ENCODE assay signal across 8 mouse cellular contexts in the genomic region with DNA sequence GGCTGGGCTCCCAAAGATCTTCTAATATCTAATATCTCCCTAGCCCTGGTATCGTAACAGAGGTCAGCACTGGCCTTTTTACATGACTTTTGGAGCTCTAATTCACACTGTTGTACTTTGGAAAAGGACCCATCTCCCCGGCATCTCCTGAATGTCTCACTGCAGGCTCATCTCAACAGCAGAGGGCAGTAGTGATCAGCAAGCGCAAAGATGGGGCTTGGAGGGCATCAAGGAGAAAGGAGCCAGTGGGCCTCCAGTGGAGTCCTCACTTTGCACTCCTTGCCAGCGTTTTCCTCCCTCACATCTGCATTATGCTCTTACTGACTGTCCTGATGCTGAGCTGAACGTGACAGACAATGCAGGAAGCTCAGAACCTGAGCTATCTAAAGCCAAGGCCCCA. TPM values are rescaled to one million over a fixed set of nuclear protein-coding genes. Genes with fewer than 3 reads are reported as not detected.
A peak's percentile ranks its signal among the peaks of the same experiment; 100 is the strongest.
DNase-seq lines count a peak whose midpoint lies in the region; ATAC-seq and TF ChIP-seq lines count a peak whose summit lies in the region.

No protein-coding gene starts in this region.

- no peaks in the 10 kb centered on the region for H3K27me3 ChIP-seq in liver, adult 2 months (ENCODE audit: control insufficient read depth, insufficient read depth, low read length)
- H3K27me3 ChIP-seq in liver, embryonic 11.5 days (replicated peaks; ENCODE audit: control insufficient read depth, insufficient read depth, low read length), result no peaks in the 10 kb centered on the region
- no peaks in the 10 kb centered on the region for H3K27me3 ChIP-seq in lung, postnatal 0 days (replicated peaks; ENCODE audit: insufficient read depth, low read length)
- no peaks in the 10 kb centered on the region for H3K27me3 ChIP-seq in heart, embryonic 11.5 days (ENCODE audit: control insufficient read depth, insufficient read depth, low read length)

- 0 out of 2 replicates have a peak, but pooled peaks have one; percentile 57 for ATAC-seq in frontal cortex, adult (ENCODE audit: low TSS enrichment)
- ATAC-seq in liver, embryonic 11.5 days (replicated peaks; ENCODE audit: low FRiP score), result no peak
- ATAC-seq in lung, postnatal 0 days, result no peak
- no peak for ATAC-seq in heart, embryonic 11.5 days (replicated peaks; ENCODE audit: insufficient number of reproducible peaks, low FRiP score, low TSS enrichment)

- no peak for TF ChIP-seq EP300 in lung, postnatal 0 days (IDR thresholded peaks at IDR 0.05)

- WGBS in liver, adult 2 months, result 45% methylated on average over 5 of the region's 5 CpGs
- 43% methylated on average over 5 of the region's 5 CpGs for WGBS in liver, embryonic 11.5 days
- 43% methylated on average over 5 of the region's 5 CpGs for WGBS in lung, postnatal 0 days
- 41% methylated on average over 5 of the region's 5 CpGs for WGBS in heart, embryonic 11.5 days (ENCODE audit: insufficient replicate concordance)

- H3K4me1 ChIP-seq in liver, adult 2 months (ENCODE audit: control insufficient read depth, insufficient read depth, low read length), result no peaks in the 10 kb centered on the region
- no peaks in the 10 kb centered on the region for H3K4me1 ChIP-seq in liver, embryonic 11.5 days (replicated peaks; ENCODE audit: control insufficient read depth, insufficient read depth, low read length)
- 0 out of 2 replicates have a peak, but pooled peaks cover 3% of the 10 kb centered on the region for H3K4me1 ChIP-seq in lung, postnatal 0 days (ENCODE audit: insufficient read depth, low read depth, low read length)
- no peaks in the 10 kb centered on the region for H3K4me1 ChIP-seq in heart, embryonic 11.5 days (ENCODE audit: control insufficient read depth, insufficient read depth, low read length)

- no peaks in the 10 kb centered on the region for H3K9me3 ChIP-seq in liver, embryonic 11.5 days (ENCODE audit: control insufficient read depth, low read length)
- no peaks in the 10 kb centered on the region for H3K9me3 ChIP-seq in lung, postnatal 0 days (ENCODE audit: low read length)
- no peaks in the 10 kb centered on the region for H3K9me3 ChIP-seq in heart, embryonic 11.5 days (replicated peaks; ENCODE audit: control insufficient read depth, low read length)

- H3K79me2 ChIP-seq in liver, adult 2 months (ENCODE audit: control insufficient read depth, insufficient read depth, low read length), result no peaks in the 10 kb centered on the region

- no peak overlapping the region for H3K4me2 ChIP-seq in liver, embryonic 11.5 days
- no peak overlapping the region for H3K4me2 ChIP-seq in lung, postnatal 0 days (replicated peaks; ENCODE audit: low read depth, low read length)
- H3K4me2 ChIP-seq in heart, embryonic 11.5 days, result no peak overlapping the region

- peak; percentile 75 for TF ChIP-seq CTCF in liver, adult 2 months (IDR thresholded peaks at IDR 0.05; ENCODE audit: low read depth, low read length)
- TF ChIP-seq CTCF in lung, postnatal 0 days (IDR thresholded peaks at IDR 0.05), result peak; percentile 88

- no peak overlapping the region for H3K9ac ChIP-seq in liver, adult 2 months (ENCODE audit: low read depth, low read length)
- no peak overlapping the region for H3K9ac ChIP-seq in liver, embryonic 11.5 days (ENCODE audit: low read depth, low read length)
- no peak overlapping the region for H3K9ac ChIP-seq in lung, postnatal 0 days (replicated peaks; ENCODE audit: low read depth)
- no peak overlapping the region for H3K9ac ChIP-seq in heart, embryonic 11.5 days (ENCODE audit: low read depth, low read length)

- H3K36me3 ChIP-seq in liver, adult 2 months (ENCODE audit: control insufficient read depth, insufficient read depth, low read length), result no peaks in the 10 kb centered on the region
- peaks cover 6% of the 10 kb centered on the region; the same call in 1 of the 2 replicates for H3K36me3 ChIP-seq in liver, embryonic 11.5 days (ENCODE audit: control insufficient read depth, insufficient read depth, low read length)
- no peaks in the 10 kb centered on the region for H3K36me3 ChIP-seq in lung, postnatal 0 days (ENCODE audit: insufficient read depth, low read length)
- peaks cover 3% of the 10 kb centered on the region for H3K36me3 ChIP-seq in heart, embryonic 11.5 days (ENCODE audit: control insufficient read depth, insufficient read depth, low read length)

- no peak for TF ChIP-seq POLR2A in liver, adult 2 months (IDR thresholded peaks at IDR 0.05; ENCODE audit: extremely low read depth, insufficient read depth, low read length)

- no peak for DNase-seq in frontal cortex, postnatal 10 days (ENCODE audit: low spot score in 2 of 2)
- DNase-seq in liver, adult 2 months (ENCODE audit: extremely low read depth, low read depth, low spot score), result no peak
- DNase-seq in liver, embryonic 11.5 days (ENCODE audit: low spot score), result no peak
- DNase-seq in adrenal gland, postnatal 36 days, result peak; percentile 27 to 44
- peak; percentile 54 for DNase-seq in lung, postnatal 0 days (ENCODE audit: low spot score)
- no peak for DNase-seq in urinary bladder, postnatal 36 days (ENCODE audit: low spot score in 2 of 2)

- H3K4me3 ChIP-seq in liver, adult 2 months (ENCODE audit: insufficient read depth, low read depth, low read length), result no peak overlapping the region
- H3K4me3 ChIP-seq in liver, embryonic 11.5 days (ENCODE audit: low read depth, low read length), result no peak overlapping the region
- no peak overlapping the region for H3K4me3 ChIP-seq in lung, postnatal 0 days (ENCODE audit: low read depth, low read length)
- H3K4me3 ChIP-seq in heart, embryonic 11.5 days (ENCODE audit: low read depth, low read length), result no peak overlapping the region

- H3K27ac ChIP-seq in liver, adult 2 months (replicated peaks; ENCODE audit: insufficient read depth, low read depth, low read length), result no peak overlapping the region
- no peak overlapping the region for H3K27ac ChIP-seq in liver, embryonic 11.5 days (ENCODE audit: low read depth, low read length)
- H3K27ac ChIP-seq in lung, postnatal 0 days (ENCODE audit: low read length), result no peak overlapping the region
- H3K27ac ChIP-seq in heart, embryonic 11.5 days (ENCODE audit: low read depth, low read length), result no peak overlapping the region

RNA-seq across cellular contexts. Expression of a gene that starts 19.9 kb away (rescaled TPM):
- total RNA-seq in liver, adult 2 months (2014; rRNA removed), result 10.7 and 25.2 TPM in 2 replicates
- polyA plus RNA-seq in liver, adult 2 months (2012; rRNA removed), result 7.1 and 11.5 TPM in 2 replicates
- polyA plus RNA-seq in liver, embryonic 11.5 days (2014; fragmentation: Nextera tagmentation; extraction: Ambion mirVana), result 49.7 and 54.1 TPM in 2 replicates
- total RNA-seq in adrenal gland, postnatal 36 days (2021), result 1 to 10 TPM; 5.5 to 5.9 TPM
- 67.5 and 72.6 TPM in 2 replicates for polyA plus RNA-seq in lung, postnatal 0 days (2015; fragmentation: Nextera tagmentation; extraction: Ambion mirVana)
- polyA plus RNA-seq in heart, embryonic 11.5 days (2014; fragmentation: Nextera tagmentation; extraction: Ambion mirVana), result 56.4 and 56.8 TPM in 2 replicates

RNA-seq across cellular contexts. Expression of a gene that starts 43.3 kb away (rescaled TPM):
- not detected in 2 replicates for total RNA-seq in liver, adult 2 months (2014; rRNA removed)
- not detected in 2 replicates for polyA plus RNA-seq in liver, adult 2 months (2012; rRNA removed)
- 1.9 and 2.9 TPM in 2 replicates for polyA plus RNA-seq in liver, embryonic 11.5 days (2014; fragmentation: Nextera tagmentation; extraction: Ambion mirVana)
- not detected for total RNA-seq in adrenal gland, postnatal 36 days (2021)
- polyA plus RNA-seq in lung, postnatal 0 days (2015; fragmentation: Nextera tagmentation; extraction: Ambion mirVana), result 2.5 and 3.8 TPM in 2 replicates
- polyA plus RNA-seq in heart, embryonic 11.5 days (2014; fragmentation: Nextera tagmentation; extraction: Ambion mirVana), result 0.27 and 1.1 TPM in 2 replicates

Comparison
In these comparisons a context has a peak if more than half of its experiments do, and no peak if none do; other contexts are left out.
1. DNase-seq: peak in adrenal gland, postnatal 36 days (2 of 2) and lung, postnatal 0 days (single experiment); none in frontal cortex, postnatal 10 days (0 of 2), liver, adult 2 months (single experiment), liver, embryonic 11.5 days (single experiment) and urinary bladder, postnatal 36 days (0 of 2).